In genomic region chr4:75262423-75262822, GRCm38 (mm10) we compare ENCODE assay signal across 12 mouse cellular contexts. TPM values are rescaled to one million over a fixed set of nuclear protein-coding genes. Genes with fewer than 3 reads are reported as not detected.
DNase-seq lines count a peak whose midpoint lies in the region; ATAC-seq and TF ChIP-seq lines count a peak whose summit lies in the region.
"Had no signal": no experiment of that assay in that cellular context is flagged by ENCODE, and none has a peak within 500 bp of the region (broad histone marks: within the 10 kb centered on the region; RNA-seq: fewer than 3 reads in every experiment).

No protein-coding gene starts in this region.

- DNase-seq in forebrain, postnatal 0 days: peak; percentile 51
- no peak for DNase-seq in forebrain, embryonic 11.5 days (ENCODE audit: low spot score)
- peak; percentile 43 to 50 for DNase-seq in spleen, postnatal 36 days (ENCODE audit: low spot score in 2 of 2)
- DNase-seq in spleen, adult 12 weeks (ENCODE audit: low spot score): no peak
- DNase-seq in layer of hippocampus, adult 18-20 months (ENCODE audit: low spot score in 2 of 2): peak; percentile 35 to 81
- DNase-seq in right cerebral cortex, postnatal 10 days (ENCODE audit: low spot score in 2 of 2): peak; percentile 37 to 59
- DNase-seq: kidney, postnatal 14 days; retina, postnatal 1 day had no signal

- H3K9ac ChIP-seq in forebrain, postnatal 0 days: no peak overlapping the region
- H3K9ac ChIP-seq in forebrain, embryonic 11.5 days (ENCODE audit: low read length): no peak overlapping the region
- no peak overlapping the region for H3K9ac ChIP-seq in midbrain, embryonic 16.5 days (ENCODE audit: low read depth, low read length)
- no peak overlapping the region for H3K9ac ChIP-seq in kidney, embryonic 15.5 days
- H3K9ac ChIP-seq: heart, embryonic 12.5 days; hindbrain, embryonic 15.5 days had no signal

- WGBS in forebrain, postnatal 0 days: 44% methylated on average over 7 of the region's 7 CpGs
- WGBS in forebrain, embryonic 11.5 days: 80% methylated on average over 7 of the region's 7 CpGs
- WGBS in midbrain, embryonic 16.5 days: 69% methylated on average over 7 of the region's 7 CpGs
- WGBS in kidney, embryonic 15.5 days: 45% methylated on average over 7 of the region's 7 CpGs

- ATAC-seq in forebrain, postnatal 0 days: peak; percentile 43
- ATAC-seq in forebrain, embryonic 11.5 days (replicated peaks; ENCODE audit: low FRiP score): no peak
- ATAC-seq in midbrain, embryonic 16.5 days: no peak
- ATAC-seq in kidney, embryonic 15.5 days (replicated peaks; ENCODE audit: low FRiP score): no peak

- H3K9me3 ChIP-seq in forebrain, postnatal 0 days (ENCODE audit: low read length): no peaks in the 10 kb centered on the region
- H3K9me3 ChIP-seq in forebrain, embryonic 11.5 days (ENCODE audit: control insufficient read depth, low read length): no peaks in the 10 kb centered on the region
- H3K9me3 ChIP-seq in midbrain, embryonic 16.5 days (replicated peaks; ENCODE audit: control insufficient read depth, low read length, poor library complexity, severe bottlenecking): no peaks in the 10 kb centered on the region
- H3K9me3 ChIP-seq in kidney, embryonic 15.5 days (replicated peaks): no peaks in the 10 kb centered on the region
- H3K9me3 ChIP-seq: heart, embryonic 12.5 days; hindbrain, embryonic 15.5 days had no signal

- no peaks in the 10 kb centered on the region for H3K4me1 ChIP-seq in forebrain, postnatal 0 days (ENCODE audit: insufficient read depth)
- no peaks in the 10 kb centered on the region for H3K4me1 ChIP-seq in forebrain, embryonic 11.5 days (replicated peaks; ENCODE audit: control insufficient read depth, insufficient read depth, low read length)
- H3K4me1 ChIP-seq in midbrain, embryonic 16.5 days (ENCODE audit: control insufficient read depth, insufficient read depth, low read length): no peaks in the 10 kb centered on the region
- H3K4me1 ChIP-seq in kidney, embryonic 15.5 days: no peaks in the 10 kb centered on the region
- H3K4me1 ChIP-seq: heart, embryonic 12.5 days; hindbrain, embryonic 15.5 days had no signal

- TF ChIP-seq CTCF in forebrain, postnatal 0 days (IDR thresholded peaks at IDR 0.05; ENCODE audit: low read depth): no peak

- H3K4me3 ChIP-seq in forebrain, postnatal 0 days (ENCODE audit: low read depth, low read length): no peak overlapping the region
- no peak overlapping the region for H3K4me3 ChIP-seq in forebrain, embryonic 11.5 days (ENCODE audit: low read depth, low read length)
- no peak overlapping the region for H3K4me3 ChIP-seq in midbrain, embryonic 16.5 days (ENCODE audit: low read depth, low read length)
- no peak overlapping the region for H3K4me3 ChIP-seq in kidney, embryonic 15.5 days (replicated peaks)
- H3K4me3 ChIP-seq: heart, embryonic 12.5 days; hindbrain, embryonic 15.5 days had no signal

- no peaks in the 10 kb centered on the region for H3K27me3 ChIP-seq in forebrain, postnatal 0 days (ENCODE audit: insufficient read depth, low read length)
- H3K27me3 ChIP-seq in forebrain, embryonic 11.5 days (ENCODE audit: control insufficient read depth, insufficient read depth, low read length): no peaks in the 10 kb centered on the region
- no peaks in the 10 kb centered on the region for H3K27me3 ChIP-seq in midbrain, embryonic 16.5 days (ENCODE audit: control insufficient read depth, insufficient read depth, low read depth, low read length)
- no peaks in the 10 kb centered on the region for H3K27me3 ChIP-seq in kidney, embryonic 15.5 days
- H3K27me3 ChIP-seq: heart, embryonic 12.5 days; hindbrain, embryonic 15.5 days had no signal

- H3K36me3 ChIP-seq in forebrain, postnatal 0 days (ENCODE audit: insufficient read depth): no peaks in the 10 kb centered on the region
- no peaks in the 10 kb centered on the region for H3K36me3 ChIP-seq in forebrain, embryonic 11.5 days (ENCODE audit: control insufficient read depth, insufficient read depth, low read length)
- no peaks in the 10 kb centered on the region for H3K36me3 ChIP-seq in midbrain, embryonic 16.5 days (ENCODE audit: control insufficient read depth, insufficient read depth, low read length)
- no peaks in the 10 kb centered on the region for H3K36me3 ChIP-seq in kidney, embryonic 15.5 days
- H3K36me3 ChIP-seq: heart, embryonic 12.5 days; hindbrain, embryonic 15.5 days had no signal

- no peak overlapping the region for H3K27ac ChIP-seq in forebrain, postnatal 0 days (ENCODE audit: low read depth, low read length)
- H3K27ac ChIP-seq in forebrain, embryonic 11.5 days (ENCODE audit: low read depth, low read length): no peak overlapping the region
- no peak overlapping the region for H3K27ac ChIP-seq in midbrain, embryonic 16.5 days (ENCODE audit: low read length)
- no peak overlapping the region for H3K27ac ChIP-seq in kidney, embryonic 15.5 days
- H3K27ac ChIP-seq: hindbrain, embryonic 15.5 days had no signal

- H3K4me2 ChIP-seq in forebrain, postnatal 0 days (ENCODE audit: low read depth): no peak overlapping the region
- no peak overlapping the region for H3K4me2 ChIP-seq in forebrain, embryonic 11.5 days (ENCODE audit: low read depth, low read length, severe bottlenecking)
- H3K4me2 ChIP-seq in midbrain, embryonic 16.5 days (ENCODE audit: low read length): no peak overlapping the region
- no peak overlapping the region for H3K4me2 ChIP-seq in kidney, embryonic 15.5 days
- H3K4me2 ChIP-seq: heart, embryonic 12.5 days; hindbrain, embryonic 15.5 days had no signal

RNA-seq across cellular contexts. Expression of gene Dmac1, which starts 15.7 kb away (rescaled TPM):
- 48.9 and 63.5 TPM in 2 replicates for total RNA-seq in forebrain, postnatal 0 days (2014; rRNA removed)
- 93.2 and 102 TPM in 2 replicates for polyA plus RNA-seq in forebrain, postnatal 0 days (2015; fragmentation: Nextera tagmentation; extraction: Ambion mirVana)
- polyA plus RNA-seq in forebrain, embryonic 11.5 days (2014; fragmentation: Nextera tagmentation; extraction: Ambion mirVana): 109 and 114 TPM in 2 replicates
- total RNA-seq in layer of hippocampus, adult 18-20 months (2021): 10 to 100 TPM; 46.4 to 50.1 TPM
- polyA plus RNA-seq in midbrain, embryonic 16.5 days (2015; fragmentation: Nextera tagmentation; extraction: Ambion mirVana): 85.7 and 86.8 TPM in 2 replicates
- 128 and 137 TPM in 2 replicates for polyA plus RNA-seq in kidney, embryonic 15.5 days (2015; fragmentation: Nextera tagmentation; extraction: Ambion mirVana)

Comparison
In these comparisons a context has a peak if more than half of its experiments do, and no peak if none do; other contexts are left out.
1. DNase-seq: peak in forebrain, postnatal 0 days (single experiment), spleen, postnatal 36 days (2 of 2), layer of hippocampus, adult 18-20 months (2 of 2) and right cerebral cortex, postnatal 10 days (2 of 2); none in forebrain, embryonic 11.5 days (single experiment) and spleen, adult 12 weeks (single experiment).